Mouse (Mus musculus): ENCODE measurements around the gene Ccdc181.
"Not testable (repeated sequence)": the region's sequence is repeated elsewhere in the genome, so short reads cannot be mapped to it uniquely, and the experiment has no call there.

The Ccdc181 gene

DNA sequence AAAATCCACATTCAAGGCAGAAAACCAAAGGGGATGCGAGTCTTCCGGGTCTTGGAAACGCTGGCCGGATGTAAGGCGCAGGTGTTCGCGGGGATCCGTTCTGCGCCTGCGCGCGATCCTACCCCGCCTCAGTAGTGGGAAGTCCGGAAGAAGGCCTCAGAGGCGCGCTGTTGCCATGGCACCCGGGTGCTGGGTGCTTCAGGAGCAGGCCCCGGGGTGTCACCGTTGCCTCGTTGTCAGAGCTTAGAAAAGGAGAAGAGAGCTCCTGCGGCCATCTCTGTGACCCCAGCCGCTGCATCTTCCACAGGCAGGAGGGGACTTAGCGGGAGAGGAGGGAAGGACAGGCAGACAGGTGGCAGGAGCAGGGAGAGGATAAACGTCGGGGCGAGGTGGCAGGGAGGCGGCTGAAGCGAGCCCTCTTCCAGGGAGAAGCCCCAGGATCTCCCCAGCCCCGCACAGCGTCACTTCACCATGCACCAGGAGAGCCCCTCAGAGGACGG, at the start of gene Ccdc181:
Gene Ccdc181 (plus strand): TSS at position 131 of the 500 bp plus-strand sequence.
- DNase-seq: peak; percentile 96

GRCm38 (mm10) chr1:164231937-164232570, 43.3 kb upstream of the Ccdc181 start:
- not testable (repeated sequence) for DNase-seq

- DNase-seq: no peak
Observed at GRCm38 (mm10) chr1:164233447-164233846, 41.9 kb upstream of the Ccdc181 start.

DNA sequence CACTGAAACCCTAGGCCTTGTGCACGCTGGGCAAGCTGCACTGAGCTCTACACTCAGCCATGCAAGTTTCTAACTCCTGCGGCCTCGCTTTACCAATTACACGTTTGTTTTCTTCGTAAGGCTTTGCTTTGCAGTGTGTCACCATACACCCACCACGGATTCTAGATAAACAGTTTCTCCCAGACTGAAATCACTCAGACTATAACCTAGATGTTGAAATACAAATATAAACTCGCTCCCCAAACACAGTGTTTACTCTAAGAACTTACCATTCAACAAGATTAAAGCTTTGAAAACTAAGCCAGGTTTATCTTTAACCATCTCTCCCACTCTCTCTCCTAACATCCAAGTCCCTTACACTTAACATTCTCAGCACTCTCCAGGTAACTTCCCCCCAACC, 40.3 kb upstream of the Ccdc181 start:
- no peak for DNase-seq

- DNase-seq: no peak
Observed at GRCm38 (mm10) chr1:164236078-164236477, 39.3 kb upstream of the Ccdc181 start.

GRCm38 (mm10) chr1:164241494-164241893, 33.9 kb upstream of the Ccdc181 start:
- DNase-seq: no peak

DNA sequence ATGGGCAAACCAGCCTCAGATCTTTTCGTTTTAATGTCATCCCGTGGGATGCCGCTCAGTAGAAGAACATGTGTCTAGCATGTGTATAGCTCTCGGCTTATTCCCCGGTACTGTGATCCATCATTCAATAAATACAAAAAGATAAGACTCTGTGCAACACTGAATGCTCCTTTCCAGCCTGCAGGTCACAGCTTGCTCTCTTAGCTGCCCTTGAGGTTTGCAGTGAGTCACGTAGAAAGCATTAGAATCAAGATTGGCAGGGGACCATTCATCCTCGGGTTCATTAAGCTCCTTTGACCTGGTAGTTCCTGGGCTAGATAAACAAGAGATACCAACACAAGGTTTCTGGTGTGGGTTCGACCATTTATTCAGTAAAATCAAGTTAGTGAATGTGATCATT, 32.6 kb upstream of the Ccdc181 start:
- no peak for DNase-seq

DNA sequence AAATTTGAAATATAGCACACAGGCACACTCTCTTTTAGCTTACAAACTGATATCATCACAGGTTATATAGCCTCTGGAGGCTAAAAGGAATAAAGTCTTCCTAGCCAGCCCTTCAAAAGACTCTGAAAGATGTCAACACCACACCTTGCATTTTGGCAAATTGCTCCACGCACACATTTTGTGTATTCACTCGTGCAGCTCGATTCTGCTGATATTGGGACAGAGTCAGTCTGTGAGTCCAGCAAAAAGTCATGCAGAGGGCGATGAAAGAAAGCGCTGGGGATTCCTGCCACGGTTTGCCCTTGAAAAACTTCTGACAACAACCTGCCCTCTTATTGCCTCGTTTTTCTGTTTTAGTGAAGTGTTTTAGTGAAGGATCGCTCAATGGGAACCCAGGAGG, 27.9 kb upstream of the Ccdc181 start:
- DNase-seq: no peak

DNA sequence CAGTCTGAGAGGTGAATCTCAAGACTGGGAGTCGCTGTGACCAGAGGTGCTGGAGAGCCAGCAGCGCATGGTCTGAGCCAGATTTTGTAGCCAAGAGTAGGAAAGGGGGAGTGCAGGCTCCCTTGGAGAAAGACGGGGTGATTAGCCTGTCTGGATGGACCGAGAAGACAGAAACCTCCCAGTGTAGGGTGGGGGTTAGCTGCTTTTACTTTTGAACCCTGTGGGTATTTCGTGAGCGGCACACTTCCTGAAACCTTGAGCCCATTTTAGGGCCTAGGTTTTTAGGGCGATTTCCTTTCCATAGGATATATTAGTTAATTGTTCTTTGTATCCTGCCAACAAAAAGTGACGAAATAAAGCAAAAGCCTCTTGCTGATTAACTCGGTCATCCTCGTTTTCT, 27.4 kb upstream of the Ccdc181 start:
- DNase-seq: no peak

DNA sequence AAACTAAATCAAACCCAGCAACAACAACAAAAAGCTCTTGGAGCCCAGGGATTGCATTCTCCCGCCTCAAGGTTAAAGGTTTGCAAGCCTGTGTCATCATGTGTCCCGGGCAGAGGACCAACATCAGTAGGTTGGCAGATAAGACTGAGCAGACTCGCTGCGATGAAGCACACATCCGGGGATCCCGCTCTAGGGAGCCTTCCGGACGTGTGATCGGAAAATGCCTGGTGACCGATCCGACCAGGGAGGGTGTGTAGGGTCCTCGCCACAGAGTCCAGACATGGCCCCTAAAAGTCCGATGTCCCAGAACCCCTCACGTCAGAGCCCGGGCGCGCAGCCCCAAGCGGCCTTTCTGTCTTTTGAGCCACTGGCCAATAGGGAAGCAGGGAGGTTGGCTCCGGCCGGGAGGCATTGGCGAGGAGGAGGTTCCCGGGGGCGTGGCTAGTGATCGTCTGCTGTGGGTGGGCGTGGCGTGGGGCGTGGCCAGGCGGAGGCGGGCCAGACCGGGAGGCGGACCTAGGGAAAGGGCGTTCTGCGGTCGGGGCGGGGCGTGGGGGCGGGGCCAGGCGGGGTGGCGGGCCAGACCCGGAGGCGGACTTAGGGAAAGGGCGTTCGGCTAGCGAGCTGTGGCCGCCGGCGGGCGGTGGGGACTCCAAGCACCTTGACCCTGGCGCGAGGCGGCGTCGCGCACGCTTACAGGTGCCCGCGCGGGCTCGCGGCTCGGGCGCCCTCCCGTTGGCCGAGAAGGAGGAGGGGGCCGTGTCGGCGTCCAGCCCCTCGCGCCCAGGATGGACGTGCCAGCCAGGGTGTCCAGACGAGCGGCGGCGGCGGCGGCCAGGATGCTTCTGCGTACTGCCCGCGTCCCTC, 26.7 kb upstream of the Ccdc181 start, which contains the start of gene Slc19a2:
Gene Slc19a2 (plus strand): TSS at position 582 of the 867 bp plus-strand sequence.
- DNase-seq: peak; percentile 100

- no peak for DNase-seq
Observed at GRCm38 (mm10) chr1:164249332-164249711, 26.1 kb upstream of the Ccdc181 start.

GRCm38 (mm10) chr1:164250391-164251150, 24.8 kb upstream of the Ccdc181 start:
- peak; percentile 60 for DNase-seq

GRCm38 (mm10) chr1:164251438-164251837, 23.9 kb upstream of the Ccdc181 start:
- DNase-seq: no peak

DNA sequence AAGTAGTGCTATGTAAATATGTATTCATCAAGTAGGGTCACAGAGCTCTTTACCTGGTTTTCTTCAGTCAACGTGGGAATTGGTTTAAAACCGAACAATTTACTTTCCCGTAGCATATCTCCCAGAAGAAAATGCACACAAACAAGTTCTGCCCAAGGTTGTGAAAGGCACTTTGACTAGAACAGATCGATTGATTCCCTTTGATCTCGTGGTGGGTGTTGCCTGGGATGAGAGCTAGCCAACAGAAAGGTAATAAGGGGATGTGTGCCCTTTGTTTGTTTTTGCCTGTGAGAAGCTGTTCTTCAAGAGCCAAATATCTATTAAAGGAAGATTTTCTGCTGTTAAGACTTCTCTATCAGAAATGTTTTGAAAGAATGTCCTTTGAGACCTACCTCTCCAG, 22.8 kb upstream of the Ccdc181 start:
- DNase-seq: no peak

DNA sequence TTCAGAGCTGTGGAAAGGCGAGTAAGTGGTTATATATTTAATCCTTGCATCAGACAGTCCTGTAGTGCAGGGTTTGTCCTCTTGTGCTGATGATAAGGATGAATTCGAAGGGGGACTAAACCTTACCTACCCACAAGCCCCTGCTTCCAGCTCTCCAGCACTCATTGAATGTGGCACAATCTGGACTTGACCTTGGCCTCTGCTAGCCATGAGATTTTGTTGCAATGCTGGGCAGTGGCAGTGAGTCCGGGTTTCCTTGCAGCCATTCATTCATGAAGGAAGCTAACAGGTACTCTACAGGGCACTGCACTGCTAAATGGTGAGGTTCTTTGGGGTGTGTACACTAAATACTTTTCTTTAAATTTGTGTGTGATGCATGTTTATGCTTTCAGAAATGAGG, 20.5 kb upstream of the Ccdc181 start:
- DNase-seq: no peak

- DNase-seq: no peak
Observed at GRCm38 (mm10) chr1:164260171-164261028, 15.0 kb upstream of the Ccdc181 start.

DNA sequence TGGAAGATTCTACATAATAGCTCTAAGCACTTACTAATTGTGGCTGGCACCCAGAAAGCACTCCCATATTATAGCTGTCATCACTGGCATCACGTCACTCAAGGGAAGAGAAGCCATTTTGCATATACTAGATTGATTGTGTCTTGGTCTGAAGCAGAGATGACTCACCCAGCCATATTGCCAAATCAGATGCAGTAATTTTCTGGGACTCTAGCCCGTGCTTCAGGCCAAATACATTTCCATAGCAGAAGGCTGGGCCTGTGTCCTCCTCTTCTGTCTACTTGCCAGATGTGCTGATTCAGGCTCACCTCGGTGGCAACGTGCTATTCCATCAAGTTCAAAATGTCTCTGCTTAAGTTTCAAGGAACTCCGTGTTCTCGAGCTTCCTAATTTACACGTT, 13.8 kb upstream of the Ccdc181 start:
- DNase-seq: no peak

DNA sequence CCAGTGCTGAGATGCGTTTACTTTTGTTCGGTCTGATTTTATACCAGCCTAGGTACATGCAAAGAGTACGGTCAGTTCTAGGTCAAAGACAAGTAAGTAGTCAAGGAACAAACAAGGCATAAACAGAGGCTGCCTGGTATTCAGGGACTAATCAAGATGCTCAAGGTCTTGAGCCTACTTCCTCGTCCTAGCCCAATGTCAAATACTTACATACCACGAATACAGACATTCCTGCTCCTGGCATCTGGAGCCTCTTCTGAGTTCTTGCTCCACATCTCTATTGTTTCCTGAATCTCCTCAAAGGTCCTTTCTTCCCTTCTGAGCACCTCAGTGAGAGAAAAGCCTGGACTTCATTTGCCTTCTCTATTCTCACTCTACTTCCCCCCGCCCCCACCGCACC, 4.4 kb upstream of the Ccdc181 start:
- no peak for DNase-seq

DNA sequence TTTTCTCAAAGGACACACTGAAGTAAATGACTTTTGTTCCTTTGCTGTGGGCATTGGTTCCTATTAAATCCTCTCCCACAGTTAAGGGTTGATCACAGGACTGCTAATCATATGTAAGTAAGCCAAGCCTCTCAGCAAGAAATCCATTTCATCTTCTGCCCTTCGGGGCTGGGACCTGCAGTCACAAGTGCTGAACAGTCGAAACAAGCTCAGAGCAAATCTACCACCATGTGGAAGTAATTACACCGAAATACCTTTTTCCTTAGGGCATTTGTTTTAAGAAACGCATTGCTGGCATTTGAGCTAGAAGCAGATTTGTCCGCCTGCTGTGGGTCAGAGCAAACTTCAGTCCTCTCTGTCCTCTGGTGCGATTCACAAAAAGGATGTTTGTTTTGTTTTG, 1.7 kb upstream of the Ccdc181 start:
- DNase-seq: no peak

GRCm38 (mm10) chr1:164276552-164276951, 1.2 kb downstream of the Ccdc181 start:
- DNase-seq: no peak

DNA sequence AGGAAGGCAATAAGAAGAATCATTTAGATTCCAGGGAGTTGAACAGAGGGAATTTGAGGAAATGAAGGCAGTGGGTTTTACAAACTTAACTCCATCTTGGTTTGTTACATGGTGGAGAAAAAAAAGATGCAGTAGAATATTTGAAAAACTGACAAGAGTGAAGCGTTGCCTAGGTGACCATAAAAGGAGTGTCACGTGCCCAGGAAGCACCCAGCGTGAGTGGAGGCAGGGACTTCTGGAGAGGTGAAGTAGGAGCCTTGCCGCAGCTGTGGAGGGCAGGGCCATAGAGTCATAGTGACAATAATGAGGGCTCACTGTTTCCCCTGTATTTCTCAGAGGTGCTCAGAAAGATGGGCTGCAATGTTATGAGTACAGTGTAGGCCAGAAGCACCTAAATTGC, 3.9 kb downstream of the Ccdc181 start:
- DNase-seq: no peak

DNA sequence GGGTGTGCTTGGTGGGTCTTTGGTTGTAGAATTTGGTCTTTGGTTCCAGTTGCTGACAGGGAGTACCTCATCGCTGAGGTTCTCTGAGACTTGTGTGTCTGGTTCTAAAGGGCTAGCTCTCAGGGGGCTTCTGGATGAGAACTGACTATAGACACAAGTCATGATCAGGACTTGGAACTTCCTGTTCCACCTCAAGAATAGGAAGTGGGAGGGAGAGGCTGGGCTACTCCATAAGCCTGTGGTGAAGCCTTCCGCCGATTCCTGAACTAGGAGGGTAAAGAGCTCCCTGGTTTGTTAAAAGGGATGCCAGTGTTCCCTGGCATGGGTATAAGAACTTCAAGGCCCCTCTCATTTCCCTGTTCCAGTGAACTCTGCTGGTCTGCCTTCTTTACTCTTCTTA, 8.6 kb downstream of the Ccdc181 start:
- DNase-seq: no peak

All from liver (tissue).